Mouse (Mus musculus) ovary, adult 18-20 months (tissue): ENCODE measurements around the gene Rbck1.

Source experiments
- DNase-seq: peaks from one replicate; pipeline ENCODE4 v3.0.0; 2022; ENCODE audit warnings: low spot score, mixed read lengths

Gene Rbck1

GRCm38 (mm10) chr2:152343329-152344213, 11.1 kb upstream of the Rbck1 start, which contains the start of gene Trib3:
TSS of gene Trib3 (minus strand) at chr2:152344032.
- peak; percentile 59 for DNase-seq

DNA sequence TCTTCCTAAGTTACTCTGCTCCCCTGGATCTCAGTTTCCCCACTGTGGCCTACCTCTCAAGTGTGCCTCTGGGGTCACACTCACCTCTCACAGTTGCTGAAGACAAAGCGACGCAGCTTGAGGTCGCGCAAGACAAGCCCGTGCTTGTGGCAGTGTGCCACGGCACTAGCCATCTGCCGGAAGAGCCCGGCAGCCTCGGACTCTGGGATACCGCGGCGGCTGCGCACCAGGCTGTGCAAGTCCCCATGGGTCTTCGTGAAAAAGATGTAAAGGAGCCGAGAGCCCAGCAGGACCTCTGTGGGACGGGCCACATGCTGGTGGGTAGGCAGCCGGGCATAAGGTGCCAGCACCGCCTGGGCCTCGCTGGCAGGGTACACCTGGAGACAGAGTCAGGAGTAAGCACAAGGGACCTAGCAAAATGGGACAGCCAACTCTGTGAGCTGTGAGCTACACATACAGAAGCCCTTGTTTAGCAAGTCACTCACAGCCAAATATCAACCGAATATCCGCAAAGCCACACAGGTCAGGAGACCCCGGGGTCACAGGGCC, 7.3 kb upstream of the Rbck1 start:
- DNase-seq = no peak

DNA sequence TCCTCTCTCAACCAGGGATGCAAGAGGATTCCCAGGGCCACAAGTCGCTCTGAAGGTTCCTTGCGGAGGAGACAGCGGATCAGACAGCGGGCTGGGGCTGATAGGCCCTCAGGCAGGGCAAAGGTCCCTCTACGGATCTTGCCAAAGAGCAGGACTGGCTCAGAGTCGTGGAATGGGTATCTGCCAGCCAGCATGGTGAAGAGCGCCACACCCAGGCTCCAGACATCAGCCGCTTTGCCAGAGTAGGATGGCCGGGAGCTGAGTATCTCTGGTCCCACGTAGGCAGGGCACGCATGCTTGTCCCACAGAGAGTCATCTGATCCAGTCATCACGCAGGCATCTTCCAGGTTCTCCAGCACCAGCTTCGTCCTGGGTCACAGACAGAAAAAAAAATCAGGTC, 5.9 kb upstream of the Rbck1 start:
- DNase-seq = no peak

GRCm38 (mm10) chr2:152337591-152338212, 5.2 kb upstream of the Rbck1 start:
- no peak for DNase-seq

DNA sequence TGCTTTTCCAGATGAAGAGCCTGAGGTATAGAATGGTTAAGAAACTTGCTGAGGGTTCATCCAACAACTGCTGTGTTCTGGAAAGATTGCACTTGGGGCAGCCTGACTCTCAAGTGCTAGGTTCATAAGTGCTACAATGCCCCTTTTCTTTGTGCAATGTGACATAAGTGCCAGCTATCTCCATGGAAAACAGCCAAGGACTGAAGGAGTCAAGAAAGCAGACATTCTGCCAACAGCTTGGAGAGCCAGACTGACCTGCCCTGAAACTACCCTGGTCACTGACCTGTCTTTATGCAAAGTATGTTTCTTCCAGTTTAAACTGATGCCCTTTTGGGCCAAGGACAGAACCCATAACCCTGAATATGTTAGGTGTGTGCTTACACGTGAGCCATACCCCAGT, 4.4 kb upstream of the Rbck1 start:
- no peak for DNase-seq

DNA sequence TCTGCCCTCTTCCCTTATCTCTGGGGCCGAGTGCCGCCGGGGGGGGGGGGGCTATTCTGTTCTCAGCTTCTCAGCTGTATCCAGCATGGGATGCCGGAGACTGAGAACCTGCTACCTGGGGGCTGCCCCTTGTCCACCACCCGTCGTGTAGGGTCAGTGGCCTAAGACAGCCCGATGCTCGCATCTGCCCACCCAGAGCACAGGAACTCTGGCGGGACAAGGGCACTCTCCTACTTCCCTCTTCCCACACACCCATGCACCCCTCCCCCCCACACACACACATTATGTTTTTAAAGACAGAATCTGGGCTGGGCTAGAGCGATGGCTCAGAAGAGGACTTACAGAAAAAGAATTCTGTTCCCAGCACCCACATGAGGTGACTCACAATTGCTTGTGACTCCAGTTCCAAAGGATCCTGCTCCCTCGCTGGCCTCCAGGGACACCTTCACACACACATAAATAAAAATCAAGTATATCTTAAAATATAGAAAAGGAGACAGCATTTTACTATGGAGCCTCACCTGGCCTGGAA, 2.9 kb upstream of the Rbck1 start:
- no peak for DNase-seq

GRCm38 (mm10) chr2:152333345-152334006, 1.0 kb upstream of the Rbck1 start:
- no peak for DNase-seq

DNA sequence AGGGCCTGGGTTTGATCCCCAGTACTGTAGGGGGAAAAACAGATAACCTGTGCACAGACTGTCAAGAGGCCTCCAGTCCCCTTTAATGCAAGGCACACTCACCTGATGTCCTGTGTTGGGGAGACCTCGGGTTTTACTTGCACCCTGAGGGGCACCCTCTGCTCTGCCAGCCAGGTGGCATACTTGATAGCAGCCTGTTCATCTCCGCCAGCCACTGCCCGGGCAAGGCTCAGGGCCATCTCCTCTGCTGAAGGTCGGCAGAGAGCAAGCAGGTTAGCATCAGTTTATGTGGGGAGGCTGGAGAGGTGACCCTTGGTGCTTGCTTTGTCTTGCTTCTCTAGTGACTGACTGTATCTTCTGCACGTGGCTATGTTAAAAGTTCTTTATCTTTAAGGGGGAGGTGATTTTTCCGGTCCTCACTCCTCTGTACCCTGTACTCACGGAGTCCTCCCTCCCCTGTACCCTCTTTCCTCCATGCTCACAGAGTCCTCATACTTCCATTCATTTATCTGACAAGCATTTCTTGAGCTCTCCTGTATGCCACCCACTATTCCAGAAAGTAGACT, 1.5 kb downstream of the Rbck1 start:
- DNase-seq = no peak

- no peak for DNase-seq
These were observed 4.5 kb downstream of the Rbck1 start for GRCm38 (mm10) chr2:152327980-152328379.

DNA sequence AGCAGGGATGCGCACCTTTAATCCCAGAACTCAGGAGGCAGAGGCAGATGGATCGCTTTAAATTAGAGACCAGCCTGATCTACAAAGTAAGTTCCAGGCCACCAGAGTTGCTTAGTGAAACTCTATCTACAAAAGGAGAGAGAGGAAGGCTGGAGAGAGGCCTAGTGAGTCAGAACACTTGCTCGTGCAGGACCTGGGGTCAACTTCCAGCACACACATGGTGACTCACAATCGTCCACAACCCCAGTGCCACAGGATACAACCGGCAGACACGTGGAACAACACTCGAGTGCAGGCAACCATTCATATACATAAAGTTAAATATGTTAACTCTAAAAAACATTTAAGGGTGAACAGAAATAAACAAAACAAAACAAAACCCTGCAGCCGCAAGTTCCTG, 5.8 kb downstream of the Rbck1 start:
- DNase-seq = no peak

DNA sequence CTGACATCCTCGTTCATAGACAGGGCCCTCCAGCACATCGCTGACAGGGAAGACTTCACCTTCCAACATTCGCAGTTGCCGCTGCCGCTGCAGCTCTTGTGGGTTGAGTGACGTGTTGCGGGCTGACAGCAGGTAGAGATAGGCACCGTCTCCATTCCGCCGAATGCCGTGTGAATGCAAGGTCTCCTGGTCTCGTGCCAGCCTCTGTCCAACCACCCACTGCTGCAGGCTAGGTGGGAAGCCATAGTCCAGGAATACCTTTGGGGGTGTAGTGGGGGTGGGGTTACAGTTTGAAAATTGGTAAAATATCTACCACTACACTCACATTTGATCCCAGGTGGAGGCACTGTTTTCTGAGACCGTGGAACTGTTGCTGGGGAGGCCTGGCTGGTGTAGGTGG, 6.3 kb downstream of the Rbck1 start:
- DNase-seq = no peak

GRCm38 (mm10) chr2:152324842-152325241, 7.6 kb downstream of the Rbck1 start:
- DNase-seq = no peak

- DNase-seq = no peak
These were observed 8.5 kb downstream of the Rbck1 start for GRCm38 (mm10) chr2:152323971-152324370.

DNA sequence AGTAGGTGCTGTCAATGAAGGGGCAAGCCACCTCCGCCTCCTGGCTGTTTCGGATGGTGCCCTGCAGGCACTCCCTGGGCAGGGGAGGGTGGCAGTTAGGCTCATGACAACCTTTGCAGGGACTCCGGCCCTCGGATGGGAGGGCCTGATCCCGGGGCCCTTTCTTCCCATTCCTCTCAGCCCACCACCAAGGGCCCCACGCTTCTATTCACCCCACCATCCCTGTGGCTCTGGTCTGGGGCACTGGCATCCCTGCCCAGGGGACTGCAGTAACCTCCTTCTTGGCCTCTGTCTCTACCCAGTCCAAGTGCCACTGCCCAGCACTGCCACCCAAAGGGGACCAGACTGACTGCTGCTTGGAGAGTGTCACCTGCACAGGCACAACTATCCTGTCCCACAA, 10.3 kb downstream of the Rbck1 start:
- no peak for DNase-seq

GRCm38 (mm10) chr2:152321558-152321957, 10.9 kb downstream of the Rbck1 start:
- no peak for DNase-seq

- no peak for DNase-seq
These were observed 15.4 kb downstream of the Rbck1 start for GRCm38 (mm10) chr2:152317054-152317453.

DNA sequence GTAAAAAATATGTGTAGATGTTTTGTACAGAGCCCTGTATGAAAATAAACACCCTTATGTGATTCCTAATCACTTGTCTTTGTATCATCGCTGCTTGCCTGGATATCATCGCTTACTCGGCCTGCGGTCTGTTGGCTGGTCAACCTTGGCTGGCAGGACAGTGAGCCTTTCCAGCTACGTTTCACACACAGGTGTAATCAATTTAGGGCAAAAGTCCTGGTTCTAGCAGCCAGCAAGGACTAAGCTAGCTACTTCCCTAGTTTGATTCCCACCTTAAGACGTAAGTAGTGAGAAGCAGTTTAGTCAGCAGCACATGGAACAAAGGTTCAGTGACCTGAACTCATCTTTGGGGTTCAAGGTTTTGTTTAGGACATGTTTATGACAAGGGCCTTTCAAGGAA, 18.5 kb downstream of the Rbck1 start:
- DNase-seq = no peak

DNA sequence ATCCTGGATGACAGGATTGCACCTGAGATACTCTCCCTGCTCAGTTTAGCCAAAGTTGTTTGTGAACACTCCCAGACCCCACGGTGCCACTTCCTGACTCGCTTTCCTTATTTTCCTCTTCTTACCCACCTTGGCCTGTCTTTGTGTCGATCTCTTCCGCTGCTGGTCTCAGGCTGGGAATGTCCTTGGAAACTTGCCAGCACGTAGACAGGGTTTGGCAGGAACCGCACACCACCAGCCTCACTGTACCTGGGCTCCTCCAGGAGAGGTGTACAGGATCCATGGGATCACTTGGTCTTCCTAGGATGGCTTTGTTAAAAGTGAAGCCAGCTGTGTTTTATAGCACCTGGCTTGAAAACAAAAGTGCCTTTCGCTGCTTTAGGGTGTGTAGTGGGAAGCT, 19.5 kb downstream of the Rbck1 start:
- no peak for DNase-seq

DNA sequence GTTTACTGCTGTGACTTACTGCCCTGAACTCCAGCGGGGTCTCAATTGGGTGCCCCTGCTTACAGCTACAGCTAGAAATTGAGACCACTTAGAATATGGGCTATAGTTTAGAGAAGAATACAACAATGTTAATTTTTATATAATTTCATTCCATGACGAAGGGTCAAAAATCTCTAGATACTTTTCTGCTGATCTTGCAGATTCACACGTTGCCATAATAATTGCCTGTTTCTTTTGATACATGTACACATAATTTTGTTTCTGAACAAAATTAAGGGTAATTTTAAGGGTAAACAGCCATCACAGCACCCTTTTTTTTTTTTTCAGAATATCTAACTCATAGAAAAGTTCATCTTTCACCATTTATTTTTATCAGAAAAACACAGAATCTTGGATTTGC, 25.3 kb downstream of the Rbck1 start:
- no peak for DNase-seq

GRCm38 (mm10) chr2:152305480-152305879, 27.0 kb downstream of the Rbck1 start:
- no peak for DNase-seq

- DNase-seq = no peak
These were observed 28.7 kb downstream of the Rbck1 start for GRCm38 (mm10) chr2:152303781-152304180.

GRCm38 (mm10) chr2:152302862-152303261, 29.6 kb downstream of the Rbck1 start:
- no peak for DNase-seq
